Mouse (Mus musculus) MEL (cell line): Measurements from ENCODE around the gene Tmem132d. TPM values are rescaled to one million over a fixed set of nuclear protein-coding genes. Genes with fewer than 3 reads are reported as not detected.

Experiments
- DNase-seq: peaks from one replicate; pipeline ENCODE4 v3.0.0; 2011; ENCODE audit warnings: low read depth, low spot score
- H3K27ac ChIP-seq: 2 replicates; pipeline ENCODE4 v1.5.1; 2012; ENCODE audit warnings: low read depth, mild to moderate bottlenecking, control low read depth, low read length, moderate library complexity; ENCODE audit not compliant: control insufficient read depth
- H3K27me3 ChIP-seq, 2 experiments: fragments of 150-350 bp in 1 of 2; sonication (generic) in 1 of 2; 2 replicates each; pipeline ENCODE4 v1.6.1; 2012; ENCODE audit warnings: low read length in 2 of 2, mild to moderate bottlenecking in 2 of 2, improper control_type of control experiment in 1 of 2, moderate library complexity in 1 of 2; ENCODE audit not compliant: insufficient read depth in 2 of 2, control insufficient read depth in 1 of 2
- H3K36me3 ChIP-seq, 2 experiments: 2 replicates each; pipeline ENCODE4 v1.6.1; 2012 to 2014; ENCODE audit warnings: low read length in 2 of 2, improper control_type of control experiment in 1 of 2, inconsistent platforms in 1 of 2, mild to moderate bottlenecking in 1 of 2; ENCODE audit not compliant: insufficient read depth in 2 of 2, control insufficient read depth in 1 of 2
- H3K4me1 ChIP-seq, 2 experiments: fragments of 150-350 bp in 1 of 2; sonication (generic) in 1 of 2; 2 replicates each; pipeline ENCODE4 v1.6.1; 2012; ENCODE audit warnings: low read length in 2 of 2, improper control_type of control experiment in 1 of 2, mild to moderate bottlenecking in 1 of 2; ENCODE audit not compliant: insufficient read depth in 2 of 2, control insufficient read depth in 1 of 2
- H3K4me3 ChIP-seq, 2 experiments: fragments of 150-350 bp in 1 of 2; sonication (generic) in 1 of 2; 2 replicates each; pipeline ENCODE4 v1.5.1; 2012; ENCODE audit warnings: low read depth in 2 of 2, low read length in 2 of 2, mild to moderate bottlenecking in 2 of 2, moderate library complexity in 2 of 2, control low read depth in 1 of 2, improper control_type of control experiment in 1 of 2; ENCODE audit not compliant: control insufficient read depth in 1 of 2, insufficient read depth in 1 of 2
- H3K79me2 ChIP-seq: 2 replicates; pipeline ENCODE4 v1.6.1; 2012; ENCODE audit warnings: mild to moderate bottlenecking, low read length, moderate library complexity; ENCODE audit not compliant: control insufficient read depth, poor library complexity, insufficient read depth
- H3K9ac ChIP-seq: 2 replicates; pipeline ENCODE4 v1.6.1; 2012; ENCODE audit warnings: low read depth, mild to moderate bottlenecking, control low read depth, low read length, moderate library complexity; ENCODE audit not compliant: control insufficient read depth, poor library complexity, severe bottlenecking
- H3K9me3 ChIP-seq: fragments of 150-350 bp; sonication (generic); replicated peaks from 2 replicates; pipeline ENCODE4 v1.6.1; 2012; ENCODE audit warnings: mild to moderate bottlenecking, low read length, improper control_type of control experiment, moderate library complexity; ENCODE audit not compliant: insufficient read depth
- BHLHE40 ChIP-seq: IDR thresholded peaks from 2 replicates; pipeline ENCODE4 v1.6.1; 2012; ENCODE audit warnings: low read depth, mild to moderate bottlenecking, inconsistent platforms, low read length, improper control_type of control experiment, borderline replicate concordance
- CHD1 ChIP-seq: IDR thresholded peaks from 2 replicates; pipeline ENCODE4 v1.6.1; 2012; ENCODE audit warnings: low read depth, mild to moderate bottlenecking, inconsistent platforms, low read length, improper control_type of control experiment
- CTCF ChIP-seq, 3 experiments: IDR thresholded peaks in 2 of 3; conservative IDR thresholded peaks in 1 of 3; 2 replicates each; pipeline ENCODE4 v1.5.1; 2011 to 2012; ENCODE audit warnings: low read length in 3 of 3, low read depth in 2 of 3, mild to moderate bottlenecking in 2 of 3, improper control_type of control experiment in 1 of 3, inconsistent platforms in 1 of 3, mixed read lengths in 1 of 3, moderate library complexity in 1 of 3; ENCODE audit not compliant: control insufficient read depth in 1 of 3, insufficient read depth in 1 of 3, poor library complexity in 1 of 3, severe bottlenecking in 1 of 3
- ELF1 ChIP-seq: IDR thresholded peaks from 2 replicates; pipeline ENCODE4 v1.6.1; 2014; ENCODE audit warnings: low read depth, mild to moderate bottlenecking, inconsistent platforms, low read length, improper control_type of control experiment, moderate library complexity
- EP300 ChIP-seq, 2 experiments: IDR thresholded peaks; 2 replicates each; pipeline ENCODE4 v1.6.1; 2011; ENCODE audit warnings: improper control_type of control experiment in 2 of 2, low read length in 2 of 2, low read depth in 1 of 2, mild to moderate bottlenecking in 1 of 2
- HCFC1 ChIP-seq: IDR thresholded peaks from 2 replicates; pipeline ENCODE4 v1.6.1; 2012; ENCODE audit warnings: low read depth, mild to moderate bottlenecking, inconsistent platforms, low read length, improper control_type of control experiment, moderate library complexity
- JUND ChIP-seq: IDR thresholded peaks from 2 replicates; pipeline ENCODE4 v1.6.1; 2011; ENCODE audit warnings: low read depth, mild to moderate bottlenecking, improper control_type of control experiment, low read length
- KAT2A ChIP-seq: conservative IDR thresholded peaks from 2 replicates; pipeline ENCODE4 v1.6.1; 2012; ENCODE audit warnings: low read depth, low read length, improper control_type of control experiment, inconsistent platforms
- MAFK ChIP-seq: IDR thresholded peaks from 2 replicates; pipeline ENCODE4 v1.6.1; 2011; ENCODE audit warnings: low read depth, mild to moderate bottlenecking, low read length, improper control_type of control experiment, borderline replicate concordance
- MEF2A ChIP-seq: IDR thresholded peaks from 2 replicates; pipeline ENCODE4 v1.6.1; 2014; ENCODE audit warnings: low read depth, mild to moderate bottlenecking, inconsistent platforms, low read length, improper control_type of control experiment; ENCODE audit not compliant: poor library complexity, insufficient replicate concordance, severe bottlenecking; ENCODE audit errors: extremely low read depth
- MXI1 ChIP-seq: IDR thresholded peaks from 2 replicates; pipeline ENCODE4 v1.6.1; 2011; ENCODE audit warnings: mild to moderate bottlenecking, low read depth, low read length, improper control_type of control experiment
- MYB ChIP-seq: IDR thresholded peaks from 2 replicates; pipeline ENCODE4 v1.6.1; 2011; ENCODE audit warnings: mild to moderate bottlenecking, low read depth, low read length, improper control_type of control experiment
- NELFE ChIP-seq: IDR thresholded peaks from 2 replicates; pipeline ENCODE4 v1.6.1; 2011; ENCODE audit warnings: low read depth, low read length, improper control_type of control experiment
- POLR2A ChIP-seq, 2 experiments: IDR thresholded peaks; 2 replicates each; pipeline ENCODE4 v1.6.1; 2011 to 2012; ENCODE audit warnings: low read length in 2 of 2, mild to moderate bottlenecking in 2 of 2, control low read depth in 1 of 2, improper control_type of control experiment in 1 of 2, low read depth in 1 of 2, moderate library complexity in 1 of 2; ENCODE audit not compliant: control insufficient read depth in 1 of 2, insufficient read depth in 1 of 2, poor library complexity in 1 of 2
- POLR2AphosphoS5 ChIP-seq: IDR thresholded peaks from 2 replicates; pipeline ENCODE4 v1.6.1; 2012; ENCODE audit warnings: low read depth, borderline replicate concordance, mild to moderate bottlenecking, inconsistent platforms, low read length, moderate library complexity, mixed read lengths
- RCOR1 ChIP-seq: IDR thresholded peaks from 2 replicates; pipeline ENCODE4 v1.6.1; 2012; ENCODE audit warnings: low read depth, mild to moderate bottlenecking, inconsistent platforms, low read length, improper control_type of control experiment
- SIN3A ChIP-seq: IDR thresholded peaks from 2 replicates; pipeline ENCODE4 v1.6.1; 2012; ENCODE audit warnings: low read length, improper control_type of control experiment, inconsistent platforms
- SMC3 ChIP-seq: IDR thresholded peaks from 2 replicates; pipeline ENCODE4 v1.6.1; 2011; ENCODE audit warnings: low read depth, low read length, improper control_type of control experiment
- TBP ChIP-seq: IDR thresholded peaks from 2 replicates; pipeline ENCODE4 v1.8.0; 2011; ENCODE audit warnings: low read depth, low read length, improper control_type of control experiment
- TCF12 ChIP-seq: IDR thresholded peaks from 2 replicates; pipeline ENCODE4 v1.6.1; 2014; ENCODE audit warnings: low read depth, mild to moderate bottlenecking, inconsistent platforms, low read length, improper control_type of control experiment, moderate library complexity
- UBTF ChIP-seq: IDR thresholded peaks from 2 replicates; pipeline ENCODE4 v1.6.1; 2012; ENCODE audit warnings: low read depth, mild to moderate bottlenecking, inconsistent platforms, low read length, improper control_type of control experiment, moderate library complexity, borderline replicate concordance; ENCODE audit not compliant: insufficient read depth
- USF1 ChIP-seq: IDR thresholded peaks from 2 replicates; pipeline ENCODE4 v1.6.1; 2014; ENCODE audit warnings: low read depth, mild to moderate bottlenecking, inconsistent platforms, low read length, improper control_type of control experiment, moderate library complexity
- USF2 ChIP-seq, 2 experiments: IDR thresholded peaks; 2 replicates each; pipeline ENCODE4 v1.6.1; 2011 to 2012; ENCODE audit warnings: improper control_type of control experiment in 2 of 2, low read length in 2 of 2, borderline replicate concordance in 1 of 2, inconsistent platforms in 1 of 2, low read depth in 1 of 2, mild to moderate bottlenecking in 1 of 2; ENCODE audit not compliant: insufficient read depth in 1 of 2
- ZKSCAN1 ChIP-seq: IDR thresholded peaks from 2 replicates; pipeline ENCODE4 v1.6.1; 2012; ENCODE audit warnings: low read depth, mild to moderate bottlenecking, inconsistent platforms, low read length, improper control_type of control experiment, moderate library complexity
- polyA plus RNA-seq, 2 experiments: library from polyadenylated mRNA; stranded (reverse) in 1 of 2; unstranded in 1 of 2; fragments of >175 nt in 1 of 2; fragments of >200 nt in 1 of 2; gene quantifications; 2 replicates each; pipeline versions ENCODE4 v1.2.1 to v1.2.4; 2012; ENCODE audit warnings: low replicate concordance in 2 of 2, low read depth in 1 of 2; ENCODE audit not compliant: insufficient read length in 2 of 2, insufficient read depth in 1 of 2, missing spikeins in 1 of 2
- total RNA-seq: library from RNA; depleted of rRNA; stranded (reverse); fragments of 300-350 nt; gene quantifications from 2 replicates; pipeline ENCODE4 v1.2.3, GENCODE M21; 2012

The Tmem132d gene
- total and polyA plus RNA-seq, 3 experiments: not detected

GRCm38 (mm10) chr5:127954231-127954790 is 478.6 kb downstream of the Tmem132d start:
- H3K9me3 ChIP-seq: no peaks in the 10 kb centered on the region
- H3K27ac ChIP-seq: no peak overlapping the region
- H3K9ac ChIP-seq: no peak overlapping the region
- H3K79me2 ChIP-seq: no peaks in the 10 kb centered on the region
- no peaks in the 10 kb centered on the region for H3K36me3 ChIP-seq
- no peaks in the 10 kb centered on the region for H3K27me3 ChIP-seq
- no peaks in the 10 kb centered on the region for H3K4me1 ChIP-seq
- H3K4me3 ChIP-seq: no peak overlapping the region
- no peak for TF ChIP-seq SIN3A
- TF ChIP-seq CHD1: no peak
- TF ChIP-seq MEF2A: no peak
- no peak for TF ChIP-seq TBP
- no peak for DNase-seq

- no peaks in the 10 kb centered on the region for H3K9me3 ChIP-seq
Measured at GRCm38 (mm10) chr5:127952800-127953199, 480.1 kb downstream of the Tmem132d start.

GRCm38 (mm10) chr5:127950574-127950973 is 482.3 kb downstream of the Tmem132d start:
- TF ChIP-seq MYB (no peak), MAFK (no peak), POLR2AphosphoS5 (no peak), USF2 (IDR thresholded peaks at IDR 0.05; ENCODE audit: borderline replicate concordance in 1 of 2, insufficient read depth in 1 of 2, low read depth in 1 of 2, low read length in 2 of 2) (no peak)
- H3K4me3 ChIP-seq: no peak overlapping the region
- no peak for DNase-seq
- H3K36me3 ChIP-seq: no peaks in the 10 kb centered on the region
- H3K9ac ChIP-seq: no peak overlapping the region
- no peaks in the 10 kb centered on the region for H3K4me1 ChIP-seq
- no peaks in the 10 kb centered on the region for H3K79me2 ChIP-seq
- no peaks in the 10 kb centered on the region for H3K27me3 ChIP-seq
- H3K9me3 ChIP-seq: no peaks in the 10 kb centered on the region
- no peak overlapping the region for H3K27ac ChIP-seq

More at GRCm38 (mm10) chr5:127952800-127953199, 480.1 kb downstream of the Tmem132d start:
- no peak for DNase-seq
- H3K4me3 ChIP-seq: no peak overlapping the region
- TF ChIP-seq SMC3: no peak
- TF ChIP-seq NELFE: no peak
- no peak for TF ChIP-seq EP300 (IDR thresholded peaks at IDR 0.05; ENCODE audit: low read depth in 1 of 2, low read length in 2 of 2)
- TF ChIP-seq USF1: no peak
- no peak for TF ChIP-seq RCOR1
- no peak for TF ChIP-seq TCF12
- no peak for TF ChIP-seq ELF1
- no peak for TF ChIP-seq MAFK
- TF ChIP-seq UBTF: no peak
- no peak for TF ChIP-seq KAT2A
- no peak for TF ChIP-seq BHLHE40
- TF ChIP-seq CTCF (IDR thresholded peaks at IDR 0.05 in 2 of 3, conservative IDR thresholded peaks at IDR 0.05 in 1 of 3; ENCODE audit: control insufficient read depth in 1 of 3, insufficient read depth in 1 of 3, low read depth in 2 of 3, low read length in 3 of 3, poor library complexity in 1 of 3, severe bottlenecking in 1 of 3): no peak
- no peak for TF ChIP-seq JUND
- no peak for TF ChIP-seq MXI1
- TF ChIP-seq ZKSCAN1: no peak
- TF ChIP-seq POLR2A (IDR thresholded peaks at IDR 0.05; ENCODE audit: control insufficient read depth in 1 of 2, insufficient read depth in 1 of 2, low read depth in 1 of 2, low read length in 2 of 2, poor library complexity in 1 of 2): no peak
- TF ChIP-seq TBP: no peak
- no peak for TF ChIP-seq HCFC1
- TF ChIP-seq, all 39 proteins: peak for 0
- no peak overlapping the region for H3K9ac ChIP-seq
- H3K4me1 ChIP-seq: no peaks in the 10 kb centered on the region
- no peak overlapping the region for H3K27ac ChIP-seq
- H3K36me3 ChIP-seq: no peaks in the 10 kb centered on the region
- no peaks in the 10 kb centered on the region for H3K79me2 ChIP-seq
- H3K27me3 ChIP-seq: no peaks in the 10 kb centered on the region
